Mouse (Mus musculus): ENCODE data around the gene Pnpla7. TPM values are rescaled to one million over a fixed set of nuclear protein-coding genes. Genes with fewer than 3 reads are reported as not detected.

Pnpla7 gene
- polyA plus RNA-seq, 1 experiment from 2014 or later: 6.6 TPM

DNA sequence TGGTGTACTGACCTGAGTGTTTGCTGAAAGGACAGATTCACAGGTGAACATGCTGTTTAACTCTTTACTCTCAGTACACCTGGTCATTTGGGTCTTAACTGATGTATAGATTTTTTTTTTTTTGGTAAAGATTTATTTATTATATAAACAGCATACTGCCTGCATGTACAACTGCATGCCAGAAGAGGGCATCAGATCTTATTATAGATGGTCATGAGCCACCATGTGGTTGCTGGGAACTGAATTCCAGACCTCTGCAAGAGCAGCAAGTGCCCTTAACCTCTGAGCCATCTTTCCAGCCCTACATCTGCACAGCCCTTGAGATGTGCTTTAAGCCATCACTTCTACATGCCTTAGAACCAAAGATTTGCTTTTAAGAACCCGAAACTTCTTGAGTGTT lies 46.8 kb downstream of the Pnpla7 start:
- Histone ChIP-seq H3K4me2 (ENCODE audit: low read depth, low read length) (no peak overlapping the region), H3K4me1 (replicated peaks; ENCODE audit: control insufficient read depth, insufficient read depth, low read length) (no peaks in the 10 kb centered on the region), H3K27me3 (ENCODE audit: control insufficient read depth, insufficient read depth, low read depth, low read length) (no peaks in the 10 kb centered on the region), H3K9ac (ENCODE audit: low read length) (no peak overlapping the region), H3K4me3 (ENCODE audit: low read length) (no peak overlapping the region), H3K36me3 (ENCODE audit: control insufficient read depth, insufficient read depth, low read length) (no peaks in the 10 kb centered on the region), H3K27ac (ENCODE audit: low read length) (no peak overlapping the region), H3K9me3 (ENCODE audit: control insufficient read depth, low read length) (no peaks in the 10 kb centered on the region)
- 90% methylated on average over 1 of the region's 1 CpGs for WGBS
- ATAC-seq (ENCODE audit: low read depth): no peak

DNA sequence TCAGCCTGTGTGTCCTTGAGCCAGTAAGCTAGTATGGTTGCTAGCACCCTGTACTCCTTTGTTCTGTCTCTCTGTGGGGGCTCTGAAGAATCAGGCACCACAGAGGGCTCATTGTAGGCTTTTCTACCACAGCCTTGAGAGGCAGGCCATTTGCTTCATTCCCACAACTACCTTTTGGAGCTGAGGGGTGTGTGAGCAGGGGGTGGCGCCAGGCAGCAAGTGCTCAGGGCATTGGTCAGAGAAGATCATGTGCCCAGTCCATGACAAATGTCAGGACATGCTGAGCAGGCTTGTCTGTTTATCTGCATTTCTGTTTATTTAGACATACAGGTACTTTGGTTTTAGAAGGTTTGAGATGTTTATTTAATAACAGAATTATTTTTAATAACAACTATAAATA lies 49.3 kb downstream of the Pnpla7 start:
- no peak for ATAC-seq (ENCODE audit: low read depth)
- H3K27ac ChIP-seq (ENCODE audit: low read length): no peak overlapping the region
- H3K9ac ChIP-seq (ENCODE audit: low read length): no peak overlapping the region
- no peaks in the 10 kb centered on the region for H3K36me3 ChIP-seq (ENCODE audit: control insufficient read depth, insufficient read depth, low read length)
- 87% methylated on average over 1 of the region's 1 CpGs for WGBS
- no peak overlapping the region for H3K4me3 ChIP-seq (ENCODE audit: low read length)
- no peaks in the 10 kb centered on the region for H3K4me1 ChIP-seq (replicated peaks; ENCODE audit: control insufficient read depth, insufficient read depth, low read length)
- H3K9me3 ChIP-seq (ENCODE audit: control insufficient read depth, low read length): no peaks in the 10 kb centered on the region
- H3K4me2 ChIP-seq (ENCODE audit: low read depth, low read length): no peak overlapping the region
- no peaks in the 10 kb centered on the region for H3K27me3 ChIP-seq (ENCODE audit: control insufficient read depth, insufficient read depth, low read depth, low read length)

DNA sequence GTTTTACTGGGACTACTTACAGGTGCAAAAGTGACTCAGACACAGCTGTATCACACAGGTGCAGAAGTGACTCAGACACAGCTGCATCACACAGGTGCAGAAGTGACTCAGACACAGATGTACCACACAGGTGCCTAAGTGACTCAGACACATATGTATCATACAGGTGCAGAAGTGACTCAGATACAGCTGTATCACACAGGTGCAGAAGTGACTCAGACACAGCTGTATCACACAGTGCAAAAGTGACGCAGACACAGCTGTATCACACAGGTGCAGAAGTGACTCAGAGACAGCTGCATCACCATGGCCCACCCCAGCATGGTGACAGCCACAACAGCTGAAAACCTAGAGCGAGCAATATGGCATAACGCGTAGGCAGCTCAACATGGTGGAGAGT lies 59.2 kb downstream of the Pnpla7 start:
- ATAC-seq (ENCODE audit: low read depth): no peak
- no peaks in the 10 kb centered on the region for H3K36me3 ChIP-seq (ENCODE audit: control insufficient read depth, insufficient read depth, low read length)
- H3K27ac ChIP-seq (ENCODE audit: low read length): no peak overlapping the region
- H3K9me3 ChIP-seq (ENCODE audit: control insufficient read depth, low read length): no peaks in the 10 kb centered on the region
- WGBS: 93% methylated on average over 4 of the region's 4 CpGs
- no peak overlapping the region for H3K4me2 ChIP-seq (ENCODE audit: low read depth, low read length)
- H3K27me3 ChIP-seq (ENCODE audit: control insufficient read depth, insufficient read depth, low read depth, low read length): no peaks in the 10 kb centered on the region
- no peaks in the 10 kb centered on the region for H3K4me1 ChIP-seq (replicated peaks; ENCODE audit: control insufficient read depth, insufficient read depth, low read length)
- H3K9ac ChIP-seq (ENCODE audit: low read length): no peak overlapping the region
- no peak overlapping the region for H3K4me3 ChIP-seq (ENCODE audit: low read length)

DNA sequence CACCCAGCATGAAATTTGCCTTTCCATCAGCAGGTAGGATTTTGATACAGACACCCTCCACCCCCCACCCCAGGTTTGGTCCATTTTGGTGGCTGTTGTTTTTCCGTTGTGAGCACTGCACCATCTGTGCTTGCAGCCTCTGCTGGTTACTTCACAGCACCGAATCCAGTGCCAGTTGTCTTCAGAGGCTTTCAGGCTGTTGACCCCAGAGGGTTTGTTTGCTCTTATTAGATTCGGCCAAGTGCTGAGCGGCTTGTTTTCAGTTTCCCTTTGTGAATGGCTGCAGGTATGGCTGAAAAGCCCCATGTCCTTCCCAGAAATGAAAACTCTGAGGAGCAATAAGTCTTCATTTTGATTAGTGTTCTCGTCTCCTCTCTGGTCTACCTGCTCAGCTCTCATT lies 64.3 kb downstream of the Pnpla7 start:
- ATAC-seq (ENCODE audit: low read depth): no peak
- Histone ChIP-seq H3K9me3 (ENCODE audit: control insufficient read depth, low read length) (no peaks in the 10 kb centered on the region), H3K27ac (ENCODE audit: low read length) (no peak overlapping the region), H3K36me3 (ENCODE audit: control insufficient read depth, insufficient read depth, low read length) (no peaks in the 10 kb centered on the region), H3K27me3 (ENCODE audit: control insufficient read depth, insufficient read depth, low read depth, low read length) (no peaks in the 10 kb centered on the region), H3K4me2 (ENCODE audit: low read depth, low read length) (no peak overlapping the region), H3K4me3 (ENCODE audit: low read length) (no peak overlapping the region), H3K9ac (ENCODE audit: low read length) (no peak overlapping the region), H3K4me1 (replicated peaks; ENCODE audit: control insufficient read depth, insufficient read depth, low read length) (no peaks in the 10 kb centered on the region)
- 67% methylated on average over 5 of the region's 5 CpGs for WGBS

DNA sequence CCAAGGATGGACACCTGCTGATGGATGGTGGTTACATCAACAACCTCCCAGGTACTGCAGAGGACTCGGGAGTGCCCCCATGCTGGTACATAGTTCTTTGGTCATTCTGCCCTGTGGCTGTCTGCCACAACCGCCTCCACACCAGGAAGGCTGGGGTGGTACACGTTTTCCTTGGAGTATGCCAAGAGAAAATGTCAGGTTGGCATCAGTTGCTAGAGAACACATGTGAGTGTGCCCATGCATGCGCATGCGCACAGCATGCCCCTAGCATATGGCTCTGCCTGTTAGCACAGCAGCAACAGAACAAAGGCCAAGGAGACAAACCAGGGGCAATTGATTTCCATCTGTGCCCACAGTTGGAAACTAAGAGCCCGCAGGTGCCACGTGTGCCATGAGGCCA lies 75.1 kb downstream of the Pnpla7 start:
- no peak for ATAC-seq (ENCODE audit: low read depth)
- no peak overlapping the region for H3K9ac ChIP-seq (ENCODE audit: low read length)
- H3K27me3 ChIP-seq (ENCODE audit: control insufficient read depth, insufficient read depth, low read depth, low read length): no peaks in the 10 kb centered on the region
- H3K4me1 ChIP-seq (replicated peaks; ENCODE audit: control insufficient read depth, insufficient read depth, low read length): peaks cover 10% of the 10 kb centered on the region
- WGBS: 86% methylated on average over 7 of the region's 7 CpGs
- H3K27ac ChIP-seq (ENCODE audit: low read length): no peak overlapping the region
- H3K36me3 ChIP-seq (ENCODE audit: control insufficient read depth, insufficient read depth, low read length): no peaks in the 10 kb centered on the region
- no peak overlapping the region for H3K4me3 ChIP-seq (ENCODE audit: low read length)
- H3K4me2 ChIP-seq (ENCODE audit: low read depth, low read length): no peak overlapping the region
- H3K9me3 ChIP-seq (ENCODE audit: control insufficient read depth, low read length): no peaks in the 10 kb centered on the region

DNA sequence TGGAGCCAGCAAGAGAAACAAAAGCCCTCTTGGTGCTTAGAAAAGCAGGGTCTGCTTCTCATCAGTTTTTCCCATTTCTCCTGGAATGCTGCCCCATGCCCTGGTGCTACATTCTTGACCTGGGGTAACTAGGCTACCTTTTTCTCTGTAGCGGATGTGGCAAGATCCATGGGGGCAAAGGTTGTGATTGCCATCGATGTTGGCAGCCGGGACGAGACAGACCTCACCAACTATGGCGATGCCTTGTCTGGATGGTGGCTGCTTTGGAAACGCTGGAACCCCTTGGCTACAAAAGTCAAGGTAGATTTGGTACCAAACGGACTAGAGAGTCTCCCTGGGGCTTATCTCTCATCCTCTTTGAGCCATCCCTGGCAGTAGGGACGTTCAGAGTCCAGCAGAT lies 75.6 kb downstream of the Pnpla7 start:
- no peaks in the 10 kb centered on the region for H3K36me3 ChIP-seq (ENCODE audit: control insufficient read depth, insufficient read depth, low read length)
- WGBS: 80% methylated on average over 8 of the region's 8 CpGs
- no peak overlapping the region for H3K4me2 ChIP-seq (ENCODE audit: low read depth, low read length)
- H3K27ac ChIP-seq (ENCODE audit: low read length): no peak overlapping the region
- no peak overlapping the region for H3K9ac ChIP-seq (ENCODE audit: low read length)
- no peaks in the 10 kb centered on the region for H3K9me3 ChIP-seq (ENCODE audit: control insufficient read depth, low read length)
- no peaks in the 10 kb centered on the region for H3K27me3 ChIP-seq (ENCODE audit: control insufficient read depth, insufficient read depth, low read depth, low read length)
- ATAC-seq (ENCODE audit: low read depth): no peak
- peaks cover 10% of the 10 kb centered on the region for H3K4me1 ChIP-seq (replicated peaks; ENCODE audit: control insufficient read depth, insufficient read depth, low read length)
- no peak overlapping the region for H3K4me3 ChIP-seq (ENCODE audit: low read length)

DNA sequence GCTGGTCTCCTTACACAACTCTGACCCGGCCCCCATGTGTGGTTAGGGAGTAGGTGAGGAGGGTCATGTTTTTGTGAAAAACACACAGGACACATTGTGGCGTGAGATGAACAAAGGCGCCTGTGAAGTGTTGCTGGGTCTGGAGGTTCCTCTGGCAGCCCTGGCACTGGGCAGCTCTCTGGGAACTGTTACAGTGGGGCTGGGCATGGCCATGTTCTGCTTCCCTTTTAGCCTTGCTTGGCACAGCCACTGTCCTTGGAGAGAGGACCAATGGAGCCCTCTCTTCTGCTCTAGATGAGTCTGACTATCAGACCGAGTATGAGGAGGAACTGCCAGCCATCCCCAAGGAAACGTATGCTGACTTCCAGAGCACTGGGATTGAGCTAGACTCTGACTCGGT lies 77.3 kb downstream of the Pnpla7 start:
- no peak for ATAC-seq (ENCODE audit: low read depth)
- Histone ChIP-seq H3K27ac (ENCODE audit: low read length) (no peak overlapping the region), H3K9ac (ENCODE audit: low read length) (no peak overlapping the region), H3K4me1 (replicated peaks; ENCODE audit: control insufficient read depth, insufficient read depth, low read length) (peaks cover 10% of the 10 kb centered on the region), H3K4me2 (ENCODE audit: low read depth, low read length) (no peak overlapping the region), H3K36me3 (ENCODE audit: control insufficient read depth, insufficient read depth, low read length) (no peaks in the 10 kb centered on the region), H3K27me3 (ENCODE audit: control insufficient read depth, insufficient read depth, low read depth, low read length) (no peaks in the 10 kb centered on the region), H3K4me3 (ENCODE audit: low read length) (no peak overlapping the region), H3K9me3 (ENCODE audit: control insufficient read depth, low read length) (no peaks in the 10 kb centered on the region)
- 91% methylated on average over 6 of the region's 6 CpGs for WGBS

DNA sequence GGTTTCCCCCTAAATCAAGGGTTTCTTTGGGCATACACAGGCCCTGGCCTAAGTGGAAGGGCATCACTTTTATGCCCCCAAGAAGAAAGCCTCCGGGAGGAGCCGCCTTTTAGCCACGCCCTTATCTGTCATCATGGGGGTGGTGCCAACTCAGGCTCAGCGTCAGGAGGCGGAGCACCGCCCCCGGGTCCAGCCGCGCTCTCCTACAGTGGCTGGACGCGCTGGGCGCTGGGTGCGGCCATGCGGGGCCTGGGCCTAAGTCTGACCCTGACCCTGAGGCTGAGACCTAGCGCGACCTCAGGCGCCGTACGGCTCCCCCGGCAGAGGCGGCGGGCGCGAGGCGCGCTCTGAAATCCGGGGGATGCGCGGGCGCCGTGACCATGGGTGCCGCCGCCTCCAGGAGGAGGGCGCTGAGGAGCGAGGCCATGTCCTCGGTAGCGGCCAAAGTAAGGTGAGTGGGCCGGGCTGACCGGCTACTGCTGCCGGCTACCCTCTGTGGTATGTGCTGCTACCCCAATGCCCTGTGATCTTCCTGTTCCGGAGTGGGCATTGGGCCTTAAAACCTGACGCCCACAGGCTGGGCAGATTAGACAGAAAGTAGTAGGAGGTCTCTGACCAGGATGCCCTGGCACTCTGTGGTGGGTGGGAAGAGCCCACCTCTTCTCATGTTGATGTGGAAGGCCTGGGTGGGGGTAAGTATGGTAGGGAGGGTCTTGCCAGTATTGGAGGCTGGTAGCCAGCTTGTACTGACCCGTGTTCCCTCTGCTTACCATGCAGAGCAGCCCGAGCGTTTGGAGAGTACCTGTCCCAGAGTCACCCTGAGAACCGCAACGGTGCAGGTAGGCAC lies 78.6 kb downstream of the Pnpla7 start, which contains the start of gene Nsmf:
Nsmf (plus strand) TSS at position 135 of the 847 bp plus-strand sequence.
- peak within 1 kb of the TSS; percentile 83 for H3K9ac ChIP-seq (ENCODE audit: low read length)
- no peaks in the 10 kb centered on the region for H3K9me3 ChIP-seq (ENCODE audit: control insufficient read depth, low read length)
- WGBS: 5% methylated on average over 44 of the region's 47 CpGs
- no peaks in the 10 kb centered on the region; the same call in 1 of the 2 replicates for H3K36me3 ChIP-seq (ENCODE audit: control insufficient read depth, insufficient read depth, low read length)
- no peak within 1 kb of the TSS for H3K27ac ChIP-seq (ENCODE audit: low read length)
- H3K4me1 ChIP-seq (replicated peaks; ENCODE audit: control insufficient read depth, insufficient read depth, low read length): peaks cover 10% of the 10 kb centered on the region
- H3K4me3 ChIP-seq (ENCODE audit: low read length): peak within 1 kb of the TSS; percentile 87
- H3K4me2 ChIP-seq (ENCODE audit: low read depth, low read length): peak within 1 kb of the TSS; percentile 87
- H3K27me3 ChIP-seq (ENCODE audit: control insufficient read depth, insufficient read depth, low read depth, low read length): no peaks in the 10 kb centered on the region
- peak; percentile 96 for ATAC-seq (ENCODE audit: low read depth)

DNA sequence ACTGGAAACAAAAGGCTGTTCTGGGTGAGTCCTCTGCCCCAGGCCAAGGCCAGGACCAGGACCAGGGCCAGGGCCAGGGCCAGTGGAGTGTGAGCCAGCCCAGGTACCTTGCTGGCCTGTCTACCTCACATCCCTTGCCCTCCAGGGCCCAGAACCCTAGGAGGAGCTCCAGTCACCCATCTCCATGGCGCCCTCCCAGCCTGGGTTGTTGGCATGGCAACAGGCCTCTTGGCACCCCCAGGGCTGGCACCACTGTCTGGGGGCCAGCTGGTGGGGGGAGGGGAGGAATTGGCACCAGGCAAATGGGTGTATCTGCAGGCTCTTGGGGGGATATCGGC lies 79.2 kb downstream of the Pnpla7 start:
- ATAC-seq (ENCODE audit: low read depth): 0 out of 2 replicates have a peak, but pooled peaks have one; percentile 8
- Histone ChIP-seq H3K4me3 (ENCODE audit: low read length) (peak overlapping the region; percentile 87), H3K27me3 (ENCODE audit: control insufficient read depth, insufficient read depth, low read depth, low read length) (no peaks in the 10 kb centered on the region), H3K27ac (ENCODE audit: low read length) (no peak overlapping the region), H3K4me1 (replicated peaks; ENCODE audit: control insufficient read depth, insufficient read depth, low read length) (peaks cover 10% of the 10 kb centered on the region), H3K9ac (ENCODE audit: low read length) (peak overlapping the region; percentile 83), H3K36me3 (ENCODE audit: control insufficient read depth, insufficient read depth, low read length) (no peaks in the 10 kb centered on the region; the same call in 1 of the 2 replicates), H3K9me3 (ENCODE audit: control insufficient read depth, low read length) (no peaks in the 10 kb centered on the region), H3K4me2 (ENCODE audit: low read depth, low read length) (peak overlapping the region; percentile 87)
- 54% methylated on average over 2 of the region's 2 CpGs for WGBS

Data from lung, embryonic 16.5 days (tissue).